Mouse (Mus musculus) c-Kit-positive CD71-negative TER-119-negative erythroid progenitor cells, embryonic 14.5 days (primary cell): ENCODE results near the gene Kat7.

Source experiments
- DNase-seq: peaks from one replicate; pipeline ENCODE4 v3.0.0-alpha.2; 2013; ENCODE audit warnings: low read depth

Kat7 gene

GRCm38 (mm10) chr11:95310007-95310647 is at the start of gene Kat7:
TSS of gene Kat7 (minus strand) at chr11:95310246.
- peak; percentile 97 for DNase-seq

DNA sequence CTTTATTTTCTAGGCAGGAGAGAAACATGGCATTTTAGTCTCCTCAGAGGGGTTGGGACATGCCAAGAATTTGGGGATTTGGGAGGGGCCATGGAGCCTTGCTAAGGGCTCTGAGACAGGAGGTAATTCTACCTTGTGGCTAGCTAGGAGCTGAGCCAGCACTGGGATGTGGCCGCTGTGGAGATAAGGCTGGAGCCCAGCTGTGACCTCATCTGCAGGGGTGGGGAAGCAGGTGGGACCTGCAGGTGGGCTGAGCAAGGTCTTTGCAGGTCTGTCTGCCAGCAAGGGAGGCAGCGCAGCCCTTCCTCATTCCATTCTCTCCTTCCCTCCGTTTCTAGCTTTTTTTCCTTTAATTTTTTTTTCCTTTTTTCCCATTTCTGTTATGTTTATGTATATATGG is 48.2 kb upstream of the Kat7 start:
- DNase-seq: no peak

GRCm38 (mm10) chr11:95356469-95357273 is 46.6 kb upstream of the Kat7 start:
- peak; percentile 78 for DNase-seq

DNA sequence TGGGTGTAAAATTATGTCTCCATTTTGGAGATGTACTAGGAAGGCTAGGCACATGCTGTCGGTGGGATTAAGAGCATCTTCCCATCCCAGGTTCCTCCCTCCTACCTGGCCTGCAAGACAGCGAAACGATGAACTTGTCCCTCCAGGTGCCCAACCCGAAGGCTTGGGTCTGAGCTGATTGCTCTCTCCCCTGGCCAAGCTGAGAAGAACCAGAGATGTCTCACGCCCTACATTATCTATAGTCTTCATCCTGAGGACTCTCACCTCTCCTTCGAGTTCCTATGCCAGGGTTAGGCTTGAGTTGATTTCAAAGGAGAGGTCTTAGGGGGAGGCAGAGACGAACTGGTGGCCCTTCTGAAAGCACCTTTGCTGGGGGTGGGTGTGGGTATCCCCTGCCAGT is 46.0 kb upstream of the Kat7 start:
- DNase-seq: no peak

DNA sequence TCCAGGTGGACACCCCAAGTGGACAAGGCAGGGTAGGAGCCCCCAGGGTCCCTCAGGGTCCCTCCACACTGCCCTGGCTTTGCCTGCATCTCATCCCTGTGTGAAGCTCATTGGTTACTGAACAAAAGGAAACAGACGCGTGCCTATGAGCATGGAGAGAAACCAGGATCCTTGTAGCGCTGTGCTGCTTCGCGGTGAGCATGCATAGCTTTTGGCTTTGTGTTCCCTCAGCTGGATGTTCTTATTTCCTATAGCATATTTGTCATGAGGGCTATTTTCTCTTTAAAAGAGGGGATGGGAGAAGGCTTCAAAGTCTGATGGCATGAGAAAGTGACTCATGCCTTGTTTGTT is 45.6 kb upstream of the Kat7 start:
- DNase-seq: no peak

DNA sequence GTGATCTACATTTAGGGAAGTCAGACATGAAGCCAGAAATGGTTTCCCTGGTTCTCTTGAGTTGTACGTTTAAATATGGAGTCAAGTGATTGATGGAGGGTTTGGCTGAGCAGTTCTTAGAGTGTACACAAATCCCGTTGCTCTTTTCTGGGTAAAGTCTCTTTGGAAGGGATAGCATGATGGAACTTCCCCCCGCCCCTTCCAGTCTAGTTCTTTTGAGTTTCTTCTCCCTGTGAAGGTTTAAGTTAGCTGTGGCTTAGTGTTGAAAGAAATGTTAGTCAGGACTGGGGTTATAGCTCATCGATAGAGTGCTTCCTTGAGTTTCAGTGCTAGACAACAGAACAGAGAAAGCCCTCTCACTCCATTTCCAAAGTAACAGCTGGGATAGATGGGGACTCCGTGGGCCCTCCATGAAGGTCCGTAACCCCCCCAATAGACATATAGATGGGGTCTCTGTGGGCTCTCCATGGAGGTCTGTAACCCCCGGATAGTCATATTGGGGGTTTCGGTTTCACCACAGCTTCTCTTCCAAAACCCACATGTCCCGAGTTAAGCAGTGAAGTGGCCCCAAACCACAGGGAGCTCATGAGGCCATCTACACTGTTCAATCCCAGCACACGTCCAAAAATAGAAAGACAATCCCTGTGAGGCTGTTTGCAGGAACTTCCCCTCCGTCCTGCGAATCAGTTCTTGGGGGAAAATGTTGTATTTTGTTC is 45.1 kb upstream of the Kat7 start:
- no peak for DNase-seq

- no peak for DNase-seq
These were observed 44.3 kb upstream of the Kat7 start for GRCm38 (mm10) chr11:95354228-95354944.

- no peak for DNase-seq
These were observed 43.2 kb upstream of the Kat7 start for GRCm38 (mm10) chr11:95353226-95353625.

DNA sequence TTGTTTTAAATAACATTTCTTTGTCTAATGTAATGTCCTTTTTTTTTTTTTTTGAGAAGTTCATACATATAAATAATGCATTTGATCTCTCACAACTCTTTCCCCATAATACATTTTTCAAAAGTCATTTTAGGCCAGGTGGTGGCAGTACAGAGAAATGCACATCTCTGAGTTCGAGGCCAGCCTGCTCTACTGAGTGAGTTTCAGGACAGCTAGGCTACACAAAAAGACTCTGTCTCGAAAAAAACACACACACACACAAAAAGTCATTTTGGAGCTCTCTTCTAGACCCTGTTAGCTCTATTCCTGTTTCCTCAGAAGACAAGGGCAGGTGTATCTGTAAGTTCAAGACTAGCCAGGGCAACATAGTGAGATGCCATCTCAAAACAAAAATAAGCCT is 42.6 kb upstream of the Kat7 start:
- no peak for DNase-seq

GRCm38 (mm10) chr11:95350960-95351359 is 40.9 kb upstream of the Kat7 start:
- no peak for DNase-seq

- DNase-seq: no peak
These were observed 40.2 kb upstream of the Kat7 start for GRCm38 (mm10) chr11:95350289-95350688.

GRCm38 (mm10) chr11:95344181-95344580 is 34.1 kb upstream of the Kat7 start:
- no peak for DNase-seq

DNA sequence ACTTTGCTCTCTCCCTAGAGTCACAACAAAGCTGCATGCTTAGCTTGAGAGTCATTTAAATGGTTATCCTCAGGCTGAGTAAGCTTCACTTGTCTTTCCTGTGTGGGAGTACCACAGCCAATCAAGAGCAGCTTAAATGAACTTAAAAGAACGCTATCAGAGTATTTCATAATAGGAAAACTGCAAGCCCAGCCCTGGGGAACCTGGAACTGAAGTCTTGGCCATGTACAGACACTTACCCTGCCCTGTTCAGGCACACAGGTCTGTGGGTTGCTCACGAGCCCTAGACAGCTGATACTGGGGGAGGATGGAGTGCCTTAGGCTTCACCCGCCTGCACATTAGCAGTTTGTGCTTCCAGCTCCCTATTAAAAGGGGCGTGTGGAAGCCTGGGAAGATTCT is 33.1 kb upstream of the Kat7 start:
- DNase-seq: no peak

GRCm38 (mm10) chr11:95340664-95341063 is 30.6 kb upstream of the Kat7 start:
- DNase-seq: no peak

DNA sequence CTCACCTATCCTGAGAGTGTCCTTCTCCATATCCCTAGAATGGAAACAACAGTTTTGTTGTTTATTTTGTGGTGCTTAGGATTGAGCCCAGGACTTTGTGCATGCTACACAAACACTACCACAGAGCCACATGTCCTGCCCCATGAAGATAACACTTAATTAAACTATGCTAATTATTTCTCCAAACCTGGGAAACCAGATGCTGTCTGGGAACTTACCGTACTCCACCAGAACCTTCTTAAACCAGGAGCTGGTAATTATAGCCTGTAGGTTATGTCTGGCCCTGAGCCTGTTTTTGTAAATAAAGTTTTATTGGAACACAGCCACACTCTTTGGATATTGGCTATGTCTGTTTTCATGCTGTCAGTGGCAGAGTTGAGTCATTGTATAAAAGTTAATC is 30.2 kb upstream of the Kat7 start:
- no peak for DNase-seq

- no peak for DNase-seq
These were observed 29.5 kb upstream of the Kat7 start for GRCm38 (mm10) chr11:95339471-95340021.

GRCm38 (mm10) chr11:95337846-95338342 is 27.8 kb upstream of the Kat7 start:
- DNase-seq: no peak

DNA sequence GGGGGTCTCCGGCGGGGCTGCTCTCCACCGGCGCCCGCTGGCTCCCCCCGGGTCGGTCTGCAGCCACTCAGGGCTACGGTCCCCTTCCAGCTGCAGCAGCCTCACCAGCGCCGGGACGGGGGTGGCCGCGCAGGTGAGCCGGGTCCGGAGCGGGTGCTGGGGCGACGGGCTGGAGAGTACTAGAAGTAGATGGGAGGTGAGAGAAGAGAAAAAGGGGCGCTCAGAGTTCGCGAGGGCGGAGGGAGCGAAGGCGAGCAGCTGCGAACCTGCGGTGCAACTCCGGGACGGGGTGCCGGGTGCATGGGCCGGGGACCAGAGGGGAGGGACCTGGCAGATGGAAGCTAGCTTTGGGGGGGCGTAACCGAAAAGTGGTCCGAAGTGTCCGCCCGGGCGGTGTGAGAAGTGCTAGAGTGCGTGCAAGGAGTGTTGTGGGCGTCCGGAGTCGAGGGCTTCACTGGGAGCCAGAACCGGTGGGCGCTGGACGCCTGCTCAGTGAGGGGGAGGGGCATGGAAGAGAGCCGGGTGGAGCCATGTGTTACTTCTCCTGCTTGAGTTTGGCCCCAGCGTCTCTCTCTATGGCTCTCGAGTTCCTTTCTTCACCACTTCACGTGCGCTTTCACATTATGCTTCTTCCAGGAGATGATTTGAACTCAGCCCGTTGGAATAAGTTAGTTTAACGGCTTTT is 27.2 kb upstream of the Kat7 start:
- DNase-seq: no peak

DNA sequence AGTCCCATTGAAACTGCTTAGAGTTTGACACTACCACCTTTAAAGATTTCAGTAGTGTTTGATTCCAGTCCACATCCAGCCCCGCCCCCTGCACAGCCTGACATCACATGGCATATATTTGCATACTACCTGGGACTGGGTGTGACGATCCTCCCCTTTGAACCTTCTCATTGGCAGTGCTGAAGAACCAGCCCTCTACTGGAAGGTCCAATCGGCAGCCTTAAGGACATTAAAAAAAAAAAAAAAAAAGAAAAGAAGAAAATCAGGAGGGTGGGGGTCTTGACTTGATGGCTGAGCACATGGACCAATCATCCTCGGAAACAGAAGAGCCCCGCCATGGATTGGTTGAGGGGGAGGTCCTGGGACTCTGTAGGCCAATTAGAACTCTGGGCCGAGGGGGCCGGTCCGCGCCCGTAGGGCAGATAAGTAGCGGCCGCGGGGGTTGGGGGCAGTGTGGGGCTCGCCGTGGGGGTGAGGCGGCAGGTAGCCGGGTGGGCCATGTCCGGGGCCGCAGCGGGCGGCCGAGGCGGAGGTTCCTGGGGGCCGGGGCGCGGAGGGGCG is 26.6 kb upstream of the Kat7 start, which contains the start of gene Fam117a:
Gene Fam117a, plus strand, starts transcription at position 451 of the 561 bp plus-strand sequence.
- DNase-seq: peak; percentile 84

DNA sequence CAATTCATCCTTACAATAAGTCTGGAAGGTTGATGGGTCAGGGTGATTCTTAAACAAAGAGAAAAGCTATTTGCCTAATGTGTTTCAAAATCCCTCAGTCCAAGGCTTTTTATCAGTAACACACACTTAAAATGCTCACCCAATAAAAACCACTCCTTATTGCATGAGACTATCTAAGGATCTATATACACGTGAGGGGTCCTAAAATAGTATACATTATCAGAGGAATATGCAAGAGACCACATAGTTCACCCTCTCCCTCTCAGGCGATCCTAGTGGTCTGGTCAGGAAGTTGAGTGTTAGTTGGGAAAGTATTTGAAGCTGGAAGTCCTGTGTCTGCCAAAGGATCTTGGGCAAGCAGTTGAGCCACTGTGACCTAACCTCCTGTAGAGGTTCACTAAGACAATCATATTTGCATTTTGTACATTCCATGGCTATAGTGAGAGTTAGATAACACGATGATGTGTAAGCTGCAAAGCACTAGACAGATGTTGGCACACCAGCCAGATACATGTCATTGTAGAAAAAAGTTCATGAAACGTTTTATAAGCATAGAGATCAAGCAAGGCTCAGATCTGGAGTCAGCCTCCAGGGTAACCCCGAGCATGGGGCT is 24.5 kb upstream of the Kat7 start:
- DNase-seq: no peak
